Mouse (Mus musculus) left cerebral cortex, adult 2 months (tissue): ENCODE results near the gene Camta1. TPM values are rescaled to one million over a fixed set of nuclear protein-coding genes. Genes with fewer than 3 reads are reported as not detected.
A peak's percentile ranks its signal among the peaks of the same experiment; 100 is the strongest.

Experiments used
- DNase-seq, 2 experiments: peaks; one replicate each; pipeline ENCODE4 v3.0.0; 2021 to 2022; ENCODE audit warnings: low spot score in 2 of 2, mixed read lengths in 1 of 2; ENCODE audit errors: extremely low spot score in 1 of 2
- H3K27ac ChIP-seq: fragments of 200-600 bp; 2 replicates; pipeline ENCODE4 v1.8.1; 2022
- H3K4me3 ChIP-seq: fragments of 200-600 bp; 2 replicates; pipeline ENCODE4 v1.8.1; 2022
- CTCF ChIP-seq: fragments of 200-600 bp; IDR thresholded peaks from 2 replicates; pipeline ENCODE4 v1.8.1; 2022; ENCODE audit warnings: antibody characterized with exemption, mild to moderate bottlenecking, moderate library complexity
- intact Hi-C: fragments of 180-260 bp; cut with DNase I; formaldehyde crosslinking; loops from one replicate; pipeline ENCODE4 v1.15.1; 2025
- total RNA-seq, 2 experiments: library from RNA; stranded (reverse); gene quantifications; 2 replicates each; pipeline ENCODE4 v1.2.3; 2021

Gene Camta1
- total RNA-seq, 2 experiments from 2014 or later, result 242 to 255 TPM

DNA sequence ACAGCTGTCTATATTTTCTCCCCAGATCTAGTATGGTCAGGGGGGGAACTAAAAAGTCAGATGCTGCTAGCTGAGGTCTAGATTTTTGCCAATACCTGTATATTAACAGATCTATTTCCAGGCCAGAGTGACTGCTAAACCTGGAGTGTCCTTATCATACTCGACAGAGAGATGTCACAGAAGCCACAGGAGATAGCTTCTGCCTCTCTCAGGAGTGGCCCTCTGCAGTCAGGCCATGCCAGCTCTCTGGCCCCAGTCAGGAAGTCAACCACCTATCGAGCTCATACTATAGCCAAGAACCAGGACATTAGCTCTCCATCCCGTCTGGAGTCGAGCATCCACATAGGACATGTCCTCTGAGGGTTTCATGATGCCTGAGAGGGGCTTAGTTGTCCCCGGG, 88.7 kb downstream of the Camta1 start:
- TF ChIP-seq CTCF, result no peak
- intact Hi-C loops, result no loop called here
- no peak overlapping the region for H3K4me3 ChIP-seq
- no peak for DNase-seq
- no peak overlapping the region for H3K27ac ChIP-seq

DNA sequence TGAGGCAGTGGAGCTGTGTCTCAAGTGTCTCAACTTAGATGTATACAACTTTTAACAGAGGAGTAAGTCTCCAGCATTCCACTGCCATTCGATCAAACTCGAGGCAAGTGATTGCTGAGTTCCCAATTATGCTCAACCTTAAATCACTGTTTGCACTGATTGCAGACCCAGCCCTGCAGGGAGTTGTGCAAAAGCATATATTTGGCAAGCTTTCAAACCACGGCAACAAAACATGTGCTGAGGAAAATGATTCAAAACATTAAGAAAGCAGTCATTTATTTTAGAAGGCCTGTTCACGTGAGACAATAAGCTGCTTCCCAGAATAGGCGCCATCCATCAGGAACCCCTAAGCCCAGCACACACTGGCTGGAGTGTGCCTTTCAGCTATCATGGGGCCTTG, 91.0 kb downstream of the Camta1 start:
- Histone ChIP-seq H3K4me3 (no peak overlapping the region), H3K27ac (no peak overlapping the region)
- intact Hi-C loops, result no loop called here
- TF ChIP-seq CTCF, result no peak
- no peak for DNase-seq

DNA sequence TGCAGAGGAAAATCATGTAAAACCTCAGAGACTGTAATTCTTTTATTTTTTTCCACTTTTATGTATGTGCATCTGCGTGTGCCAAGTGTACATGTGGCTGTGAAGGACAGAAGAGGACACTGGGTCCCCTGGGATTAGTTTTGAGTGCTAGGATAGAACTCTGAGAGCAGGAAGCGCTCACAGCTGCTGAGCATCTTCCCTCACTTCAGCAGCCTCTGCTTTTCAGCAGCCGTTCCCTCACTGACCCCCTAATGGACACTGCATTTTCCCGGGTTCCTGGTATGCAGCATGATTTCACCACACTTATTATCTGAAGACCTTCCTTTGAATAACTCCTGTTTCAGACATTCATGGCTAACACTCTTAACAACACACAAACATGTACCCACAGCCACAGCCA, 93.9 kb downstream of the Camta1 start:
- intact Hi-C loops, result no loop called here
- no peak for DNase-seq
- no peak for TF ChIP-seq CTCF

DNA sequence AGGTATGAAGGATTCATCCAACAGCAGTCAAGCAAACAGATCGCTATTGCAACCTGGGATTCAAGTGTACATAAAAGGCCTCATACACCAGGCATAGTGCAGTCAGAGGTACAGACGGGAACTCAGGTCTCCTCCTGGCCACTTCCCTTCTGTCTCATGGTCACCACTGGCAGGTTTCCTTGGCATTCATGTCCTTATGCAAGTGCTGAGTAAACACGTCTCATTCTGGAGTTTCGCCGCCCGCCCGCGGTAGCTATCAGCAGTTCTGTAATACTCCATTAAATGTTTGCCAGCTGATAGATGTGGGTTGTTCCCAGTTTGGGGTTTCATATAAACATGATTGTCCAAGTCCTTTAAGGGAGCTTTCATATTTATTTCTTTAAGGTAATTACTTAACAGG, 94.3 kb downstream of the Camta1 start:
- DNase-seq, result no peak
- Histone ChIP-seq H3K27ac (no peak overlapping the region), H3K4me3 (no peak overlapping the region)
- intact Hi-C loops, result no loop called here
- TF ChIP-seq CTCF, result no peak

More for the DNA sequence above, 93.9 kb downstream of the Camta1 start:
- Histone ChIP-seq H3K27ac (no peak overlapping the region), H3K4me3 (no peak overlapping the region)

DNA sequence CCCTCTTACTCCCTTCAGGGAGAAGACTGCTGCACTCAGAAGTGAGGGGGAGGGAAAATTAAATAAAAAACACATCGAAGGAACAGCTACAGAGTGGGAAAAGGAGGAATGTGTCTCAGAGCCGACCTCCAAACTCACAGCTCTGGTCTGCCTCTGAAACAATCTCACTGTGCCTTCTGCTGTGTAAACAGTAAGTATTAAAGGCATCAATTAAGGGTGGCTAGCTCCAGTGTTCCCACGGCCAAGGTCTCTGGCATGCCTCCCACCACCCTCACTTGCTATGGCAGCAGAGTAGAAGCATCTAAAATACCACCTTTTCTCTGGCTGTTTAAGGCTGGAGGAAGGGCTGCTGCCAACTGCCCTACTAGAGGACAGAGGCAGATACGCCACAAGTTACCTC, 96.3 kb downstream of the Camta1 start:
- intact Hi-C loops, result no loop called here
- DNase-seq, result peak in 1 of 2 experiments; percentile 21
- no peak for TF ChIP-seq CTCF
- no peak overlapping the region for H3K4me3 ChIP-seq
- H3K27ac ChIP-seq, result no peak overlapping the region

DNA sequence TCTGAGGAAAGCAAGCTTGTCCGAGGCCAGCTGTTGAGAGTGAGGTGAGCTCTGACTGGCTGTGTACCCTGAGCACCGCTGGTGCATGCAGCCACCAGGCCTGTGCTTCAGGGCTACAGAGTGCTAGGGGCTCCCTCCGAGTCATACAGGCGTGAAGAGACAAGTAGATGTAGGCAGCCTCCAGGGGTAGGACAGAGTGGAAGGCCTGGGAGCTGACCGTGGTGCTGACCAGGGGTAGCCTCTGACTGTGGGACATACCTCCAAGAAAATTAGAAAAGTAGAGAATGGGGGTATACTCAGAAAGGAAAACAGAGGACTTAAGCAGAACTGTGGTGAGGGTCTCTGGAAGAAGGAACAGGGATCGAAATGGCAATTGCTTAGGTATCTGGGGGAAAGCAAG, 97.7 kb downstream of the Camta1 start:
- DNase-seq, result no peak
- intact Hi-C loops, result no loop called here
- no peak overlapping the region for H3K27ac ChIP-seq
- TF ChIP-seq CTCF, result no peak
- H3K4me3 ChIP-seq, result no peak overlapping the region

DNA sequence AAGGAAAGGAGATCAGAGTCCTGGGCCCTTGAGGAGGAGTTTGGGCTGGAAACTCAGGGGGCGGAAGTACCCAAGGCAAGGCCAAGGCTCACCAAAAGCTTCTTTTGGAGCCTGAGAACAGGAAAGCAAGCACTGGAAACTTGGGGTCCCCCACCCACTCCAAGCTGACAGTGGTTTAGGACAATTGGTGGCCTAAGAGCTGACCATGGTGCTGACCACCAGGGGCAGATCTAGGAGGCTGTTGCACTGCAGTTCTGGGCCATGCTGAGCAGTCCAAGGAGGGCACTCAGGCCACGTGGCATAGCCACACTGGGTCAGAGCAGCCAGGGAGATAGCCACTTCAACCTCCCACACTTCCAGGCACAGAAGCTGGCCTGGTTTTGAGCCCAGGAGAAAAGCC, 102.6 kb downstream of the Camta1 start:
- no peak for DNase-seq
- intact Hi-C loops, result loop anchor here (10.0 kb wide), 1 partner anchor 114 kb away; no protein-coding TSS in a partner anchor
- no peak overlapping the region for H3K27ac ChIP-seq
- no peak overlapping the region for H3K4me3 ChIP-seq
- no peak for TF ChIP-seq CTCF

DNA sequence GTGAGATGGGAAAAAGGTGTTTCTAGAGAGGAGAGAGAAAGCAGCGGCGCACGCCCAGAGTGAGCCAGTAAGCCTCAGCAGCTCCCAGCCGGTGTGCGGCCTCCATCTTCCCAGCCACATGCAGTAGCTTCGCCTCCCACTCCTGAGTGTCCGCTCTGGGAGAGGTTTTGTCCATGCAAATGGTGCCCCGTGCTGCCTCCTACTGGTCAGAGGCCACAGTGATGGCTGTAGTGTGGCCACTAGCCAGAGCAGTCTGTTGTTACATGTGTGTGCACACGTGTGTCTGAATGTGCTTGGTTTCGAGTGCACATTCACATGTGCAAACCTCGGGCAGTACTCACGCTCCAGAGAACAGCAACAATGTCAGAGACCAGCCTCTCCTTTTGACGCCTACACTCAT, 103.3 kb downstream of the Camta1 start:
- peak; percentile 31 for TF ChIP-seq CTCF
- Histone ChIP-seq H3K4me3 (no peak overlapping the region), H3K27ac (no peak overlapping the region)
- intact Hi-C loops, result loop anchor here (10.0 kb wide), 1 partner anchor 114 kb away; no protein-coding TSS in a partner anchor
- DNase-seq, result no peak

DNA sequence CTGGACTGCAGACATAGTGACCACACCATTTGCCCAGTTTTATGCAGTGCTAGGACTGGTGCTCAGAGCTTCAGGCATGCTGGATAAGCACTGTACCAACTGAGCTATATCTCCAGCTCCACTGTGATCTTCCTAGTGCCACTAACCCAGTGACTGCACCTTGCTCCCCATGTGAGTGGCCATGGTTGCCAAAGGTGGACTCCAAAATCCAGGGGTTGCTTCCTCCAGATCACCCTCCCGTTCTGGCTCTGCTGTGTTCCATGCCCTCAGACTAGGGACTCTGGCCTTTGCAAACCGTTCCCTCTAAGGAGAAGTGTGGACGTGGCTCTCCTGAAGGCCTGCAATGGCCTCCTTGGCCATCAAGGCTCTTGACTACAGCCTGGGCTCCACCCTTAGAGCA, 104.4 kb downstream of the Camta1 start:
- intact Hi-C loops, result loop anchor here (10.0 kb wide), 1 partner anchor 112 kb away; no protein-coding TSS in a partner anchor
- no peak for TF ChIP-seq CTCF
- no peak overlapping the region for H3K4me3 ChIP-seq
- no peak overlapping the region for H3K27ac ChIP-seq
- no peak for DNase-seq

DNA sequence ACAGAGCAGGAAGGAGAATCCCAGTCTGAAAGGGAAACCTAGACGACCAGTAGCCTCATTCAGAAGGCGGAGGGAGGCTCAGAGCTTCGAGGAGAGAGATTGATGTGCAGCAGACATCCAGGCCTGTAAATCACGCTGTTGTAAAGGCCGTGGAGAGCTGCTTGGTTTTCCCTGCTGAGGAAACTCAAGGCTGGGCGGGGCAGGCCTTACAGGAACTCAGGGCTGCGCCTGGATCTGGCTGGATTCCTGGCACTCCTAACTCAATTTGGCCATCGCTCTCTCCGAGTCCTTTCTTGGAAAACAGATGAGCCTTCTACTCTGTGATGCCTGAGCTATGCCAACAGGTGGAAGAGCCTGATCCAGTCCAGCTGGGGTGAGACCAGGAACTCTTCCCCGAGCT, 105.3 kb downstream of the Camta1 start:
- Histone ChIP-seq H3K27ac (no peak overlapping the region), H3K4me3 (no peak overlapping the region)
- intact Hi-C loops, result loop anchor here (10.0 kb wide), 1 partner anchor 112 kb away; no protein-coding TSS in a partner anchor
- TF ChIP-seq CTCF, result no peak
- no peak for DNase-seq

DNA sequence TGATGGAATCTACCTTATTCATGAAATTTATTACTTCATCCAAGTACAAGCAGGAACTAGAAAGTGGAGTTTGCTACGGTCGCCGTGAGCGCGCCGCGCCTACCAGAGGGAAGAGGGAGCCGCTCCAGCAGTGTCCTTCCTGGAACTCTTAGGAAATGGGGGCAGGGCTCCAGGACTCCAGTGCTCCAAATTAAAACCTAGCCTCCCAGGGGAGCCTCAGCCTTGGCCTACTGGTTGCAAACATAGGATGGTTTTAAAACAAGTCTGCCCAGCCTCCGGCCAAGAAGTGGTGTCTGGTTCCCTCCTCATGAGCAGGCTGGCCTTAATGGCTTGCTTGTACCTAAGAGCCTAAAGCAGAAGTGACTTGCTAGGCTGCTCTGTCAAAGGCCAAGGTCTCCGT, 108.4 kb downstream of the Camta1 start:
- Histone ChIP-seq H3K27ac (no peak overlapping the region), H3K4me3 (no peak overlapping the region)
- no peak for DNase-seq
- TF ChIP-seq CTCF, result no peak
- intact Hi-C loops, result loop anchor here (10.0 kb wide), 1 partner anchor 108 kb away; no protein-coding TSS in a partner anchor

DNA sequence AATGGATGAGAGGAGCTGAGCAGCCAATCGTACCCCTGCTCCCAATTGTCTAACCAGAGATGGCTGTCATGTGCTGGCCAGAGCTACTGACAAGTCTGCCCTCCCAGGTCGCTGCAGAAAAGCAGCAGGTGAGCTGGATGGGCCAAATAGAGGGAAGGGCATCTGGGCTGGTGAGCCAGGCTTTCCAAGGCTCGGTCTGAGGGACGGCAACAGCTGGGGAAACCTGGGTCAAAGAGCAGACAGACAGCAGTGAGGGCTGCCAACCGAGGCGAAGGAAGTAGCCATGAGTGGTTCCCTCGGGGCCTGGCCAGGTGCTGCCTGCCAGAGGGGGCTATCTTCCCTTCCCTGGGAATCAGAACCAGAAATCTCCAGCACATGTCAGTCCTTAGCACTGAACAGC, 109.1 kb downstream of the Camta1 start:
- intact Hi-C loops, result loop anchor here (10.0 kb wide), 1 partner anchor 108 kb away; no protein-coding TSS in a partner anchor
- Histone ChIP-seq H3K4me3 (no peak overlapping the region), H3K27ac (no peak overlapping the region)
- TF ChIP-seq CTCF, result no peak
- no peak for DNase-seq

DNA sequence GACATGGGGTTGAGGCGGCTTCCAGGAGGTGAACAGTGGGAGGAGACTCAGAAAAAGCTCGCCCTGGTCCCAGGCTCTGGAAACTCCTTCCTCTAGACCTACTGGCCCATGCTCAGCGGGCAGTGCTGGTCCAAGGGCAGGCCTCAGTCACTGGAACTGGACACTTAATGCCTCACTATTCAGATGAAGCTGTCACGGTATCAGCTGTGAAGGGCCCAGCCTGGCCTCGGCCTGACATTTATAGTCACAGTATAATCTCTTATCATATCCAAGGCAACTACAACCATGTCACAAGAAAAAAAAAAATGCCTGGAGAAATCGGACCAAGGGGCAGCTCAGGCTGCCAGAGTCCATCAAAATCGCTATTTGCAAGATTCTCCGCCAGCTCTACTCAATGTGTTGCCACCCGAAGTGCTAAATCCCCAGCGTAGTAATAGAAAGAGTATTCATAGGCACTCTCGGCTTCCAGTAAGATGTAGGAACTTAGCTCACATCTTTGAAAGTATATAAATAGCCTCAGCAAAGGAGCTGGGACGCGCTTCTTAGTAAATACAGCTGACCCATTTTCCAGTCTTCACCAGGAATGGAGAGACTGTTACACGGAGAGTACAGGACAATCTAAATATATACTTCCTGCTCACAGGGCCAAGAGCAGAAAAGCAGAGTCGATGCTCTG, 110.3 kb downstream of the Camta1 start:
- DNase-seq, result no peak
- Histone ChIP-seq H3K27ac (no peak overlapping the region), H3K4me3 (no peak overlapping the region)
- TF ChIP-seq CTCF, result no peak
- intact Hi-C loops, result loop anchor here (10.0 kb wide), 1 partner anchor 107 kb away; no protein-coding TSS in a partner anchor
